Mouse (Mus musculus) forebrain, embryonic 14.5 days (tissue): ENCODE measurements at regions not wholly inside any gene's neighbourhood (a gene's known extent, or its start where the extent isn't known, plus 50 kb on each side); places are given as distances from the start of the nearest gene placed in this dataset.

Experiments
- ATAC-seq: fragments of 200-750 bp; cut with Nextera tagmentation; 2 replicates; pipeline ENCODE4 v1.8.0; 2017; ENCODE audit warnings: mild to moderate bottlenecking, moderate library complexity
- DNase-seq: peaks from one replicate; pipeline ENCODE4 v3.0.0-alpha.2; 2015; ENCODE audit warnings: low spot score
- H3K27ac ChIP-seq: fragments of 300-500 bp; sonication (generic); 2 replicates; pipeline ENCODE4 v1.5.1; 2014; ENCODE audit warnings: low read depth, mild to moderate bottlenecking, control low read depth, low read length, moderate library complexity
- H3K27me3 ChIP-seq: fragments of 300-500 bp; sonication (generic); replicated peaks from 2 replicates; pipeline ENCODE4 v1.6.1; 2014; ENCODE audit warnings: low read length, control low read depth, mixed read lengths; ENCODE audit not compliant: control insufficient read depth, insufficient read depth
- H3K36me3 ChIP-seq: fragments of 300-500 bp; sonication (generic); 2 replicates; pipeline ENCODE4 v1.6.1; 2014; ENCODE audit warnings: low read length, control low read depth; ENCODE audit not compliant: control insufficient read depth, insufficient read depth
- H3K4me1 ChIP-seq: fragments of 300-500 bp; sonication (generic); 2 replicates; pipeline ENCODE4 v1.6.1; 2014; ENCODE audit warnings: antibody characterized with exemption, low read length, control low read depth; ENCODE audit not compliant: control insufficient read depth, insufficient read depth
- H3K4me2 ChIP-seq: fragments of 300-500 bp; sonication (generic); 2 replicates; pipeline ENCODE4 v1.6.1; 2014; ENCODE audit warnings: mild to moderate bottlenecking, control low read depth, low read length
- H3K4me3 ChIP-seq: fragments of 300-500 bp; sonication (generic); 2 replicates; pipeline ENCODE4 v1.5.1; 2014; ENCODE audit warnings: low read depth, low read length, control low read depth
- H3K9ac ChIP-seq: fragments of 300-500 bp; sonication (generic); 2 replicates; pipeline ENCODE4 v1.6.1; 2014; ENCODE audit warnings: mild to moderate bottlenecking, low read length, control low read depth, moderate library complexity
- H3K9me3 ChIP-seq: fragments of 300-500 bp; sonication (generic); replicated peaks from 2 replicates; pipeline ENCODE4 v1.6.1; 2016; ENCODE audit warnings: low read length, control low read depth, mixed read lengths; ENCODE audit not compliant: control insufficient read depth
- WGBS: fragments of 180-500 bp; shearing (Covaris S2); extraction: QIAGEN DNeasy Blood & Tissue Kit; methylation state at CpG from one replicate; pipeline ENCODE4 v1.1.7; 2014; 5-methylcytosine and 5-hydroxymethylcytosine counted together

DNA sequence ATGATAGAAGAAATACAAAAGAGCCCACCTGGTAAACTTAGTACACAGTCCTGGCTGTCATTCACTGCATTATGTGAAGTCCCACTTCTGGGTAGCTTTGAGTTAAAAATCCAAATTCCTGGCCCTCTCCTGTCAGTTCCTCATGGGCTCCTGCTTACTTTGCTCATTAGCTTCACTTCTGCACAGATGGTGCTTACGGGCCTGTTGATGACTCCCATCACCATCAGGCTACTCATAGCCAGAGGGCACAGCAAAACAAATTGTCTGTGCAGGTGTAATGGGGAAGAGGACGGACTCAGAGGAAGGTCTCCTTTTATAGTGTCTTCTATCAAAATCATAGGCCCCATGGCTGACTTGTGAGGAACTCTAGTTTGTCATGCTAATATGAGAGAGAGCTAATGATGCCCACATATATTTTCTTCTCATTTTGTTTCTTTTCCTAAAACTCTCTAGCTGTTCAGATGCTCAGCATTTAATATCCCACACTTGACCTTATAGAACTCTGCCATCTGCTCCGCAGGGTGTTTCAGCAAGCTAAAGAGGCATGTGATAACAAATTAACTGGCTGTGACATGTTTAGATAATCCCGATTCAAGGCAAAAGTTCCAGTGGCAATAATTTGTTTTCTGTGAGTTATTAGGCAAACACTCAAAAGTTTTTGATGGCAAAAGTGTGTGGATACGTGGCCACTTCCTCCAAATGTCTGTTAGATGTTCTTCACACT, 536.5 kb upstream of the Slit2 start:
- Histone ChIP-seq H3K9me3 (no peaks in the 10 kb centered on the region), H3K4me2 (no peak overlapping the region), H3K4me1 (no peaks in the 10 kb centered on the region), H3K27ac (no peak overlapping the region), H3K9ac (no peak overlapping the region), H3K27me3 (no peaks in the 10 kb centered on the region), H3K36me3 (no peaks in the 10 kb centered on the region), H3K4me3 (no peak overlapping the region)
- peak; percentile 20 for DNase-seq
- ATAC-seq = peak; percentile 72
- 61% methylated on average over 5 of the region's 5 CpGs for WGBS

GRCm38 (mm10) chr5:47464848-47465247, 518.1 kb upstream of the Slit2 start:
- Histone ChIP-seq H3K4me1 (no peaks in the 10 kb centered on the region), H3K9ac (no peak overlapping the region), H3K27me3 (no peaks in the 10 kb centered on the region), H3K4me2 (no peak overlapping the region), H3K9me3 (no peaks in the 10 kb centered on the region), H3K27ac (no peak overlapping the region), H3K4me3 (no peak overlapping the region), H3K36me3 (no peaks in the 10 kb centered on the region)
- ATAC-seq = no peak
- 93% methylated on average over 4 of the region's 4 CpGs for WGBS
- no peak for DNase-seq

- DNase-seq (no peak), ATAC-seq (no peak)
- no peak overlapping the region for H3K9ac ChIP-seq
- no peaks in the 10 kb centered on the region for H3K27me3 ChIP-seq
- H3K4me2 ChIP-seq = no peak overlapping the region
- H3K9me3 ChIP-seq = no peaks in the 10 kb centered on the region
- H3K4me3 ChIP-seq = no peak overlapping the region
- WGBS = 82% methylated on average over 5 of the region's 5 CpGs
- H3K27ac ChIP-seq = no peak overlapping the region
- no peaks in the 10 kb centered on the region for H3K36me3 ChIP-seq
- H3K4me1 ChIP-seq = no peaks in the 10 kb centered on the region
These were observed 513.5 kb upstream of the Slit2 start for GRCm38 (mm10) chr5:47469394-47469793.

- DNase-seq (no peak), ATAC-seq (no peak)
- Histone ChIP-seq H3K4me2 (no peak overlapping the region), H3K27ac (no peak overlapping the region), H3K9me3 (no peaks in the 10 kb centered on the region), H3K4me3 (no peak overlapping the region), H3K36me3 (no peaks in the 10 kb centered on the region), H3K4me1 (no peaks in the 10 kb centered on the region), H3K9ac (no peak overlapping the region), H3K27me3 (no peaks in the 10 kb centered on the region)
- 62% methylated on average over 7 of the region's 7 CpGs for WGBS
These were observed 510.7 kb upstream of the Slit2 start for GRCm38 (mm10) chr5:47472027-47472825.

DNA sequence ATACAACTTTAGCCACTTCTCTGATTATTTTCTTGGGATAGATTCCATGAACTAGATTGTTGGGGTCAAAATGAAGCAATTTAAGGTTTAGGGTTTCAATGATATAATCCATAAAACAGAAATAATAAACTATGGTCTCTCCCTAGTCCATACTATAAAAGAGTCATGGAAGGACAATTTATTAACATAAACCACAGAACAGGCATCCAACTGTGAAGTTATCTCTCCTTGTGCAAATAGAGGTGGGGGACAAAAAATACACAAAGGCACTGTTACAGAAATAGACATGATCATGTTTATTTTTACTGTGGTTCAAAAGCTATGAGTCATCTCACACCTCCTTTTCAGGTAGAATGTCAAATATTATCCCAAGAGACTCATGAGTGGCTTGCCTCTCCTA, 503.0 kb upstream of the Slit2 start:
- Histone ChIP-seq H3K27me3 (no peaks in the 10 kb centered on the region), H3K36me3 (no peaks in the 10 kb centered on the region), H3K4me2 (no peak overlapping the region), H3K9me3 (no peaks in the 10 kb centered on the region), H3K4me1 (no peaks in the 10 kb centered on the region), H3K4me3 (no peak overlapping the region), H3K9ac (no peak overlapping the region), H3K27ac (no peak overlapping the region)
- DNase-seq = no peak
- no peak for ATAC-seq

DNA sequence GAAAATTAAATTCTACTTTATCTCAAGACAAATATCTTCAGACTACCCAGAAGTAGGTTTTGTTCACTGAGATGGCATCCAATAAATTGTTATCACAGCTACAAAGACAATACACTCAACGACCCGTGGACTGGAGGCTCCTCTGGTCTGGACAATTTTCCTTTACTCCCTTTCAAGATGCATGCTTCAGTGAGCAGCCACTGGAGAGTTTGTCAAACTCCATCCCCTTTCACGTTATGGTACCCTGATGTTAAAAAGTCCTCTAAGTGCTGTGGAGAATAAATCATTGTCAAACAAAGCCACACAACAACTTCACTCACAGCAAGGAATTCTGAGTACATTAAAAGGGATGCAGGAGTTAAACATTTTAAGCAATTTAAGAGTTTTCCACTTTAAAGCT, 486.7 kb upstream of the Slit2 start:
- Histone ChIP-seq H3K4me2 (no peak overlapping the region), H3K27ac (no peak overlapping the region), H3K36me3 (no peaks in the 10 kb centered on the region), H3K9ac (no peak overlapping the region), H3K4me3 (no peak overlapping the region), H3K9me3 (no peaks in the 10 kb centered on the region), H3K4me1 (no peaks in the 10 kb centered on the region), H3K27me3 (no peaks in the 10 kb centered on the region)
- 15% methylated on average over 3 of the region's 3 CpGs for WGBS
- ATAC-seq (no peak), DNase-seq (no peak)

DNA sequence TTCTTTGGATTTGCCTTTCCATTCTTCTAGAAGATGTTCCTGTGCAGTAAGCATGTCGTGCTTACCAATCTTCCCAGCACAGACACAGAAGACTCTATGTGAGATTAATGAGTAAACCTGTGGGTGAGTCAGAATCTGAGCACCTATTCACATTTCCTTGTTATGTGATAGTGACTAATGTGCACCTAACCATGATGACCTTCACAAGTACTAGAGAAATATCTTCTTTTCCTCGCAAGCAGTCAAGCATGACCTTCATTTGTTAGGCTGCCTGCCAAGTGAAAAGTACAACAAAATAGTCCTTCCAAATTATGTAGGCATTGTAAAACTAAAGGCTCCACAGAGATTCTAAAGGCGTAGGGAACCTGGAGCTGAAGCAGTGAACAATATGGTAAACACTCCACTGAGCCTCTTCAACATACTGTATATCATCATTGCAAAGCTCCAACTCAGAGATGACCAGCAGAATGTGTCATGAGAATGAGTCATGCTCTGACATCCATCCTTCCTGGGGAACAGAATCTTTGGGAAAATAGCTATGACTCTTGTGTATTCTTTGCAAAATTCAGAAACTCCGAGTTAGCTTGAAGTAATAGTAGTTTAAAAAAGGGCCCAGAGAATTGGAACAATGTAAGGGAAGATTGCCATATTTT, 480.0 kb upstream of the Slit2 start:
- no peaks in the 10 kb centered on the region for H3K27me3 ChIP-seq
- 73% methylated on average over 4 of the region's 4 CpGs for WGBS

GRCm38 (mm10) chr5:47508689-47509301, 474.1 kb upstream of the Slit2 start:
- 90% methylated on average over 4 of the region's 4 CpGs for WGBS
- no peak for DNase-seq
- no peak for ATAC-seq

More for the DNA sequence above, 480.0 kb upstream of the Slit2 start:
- Histone ChIP-seq H3K9ac (no peak overlapping the region), H3K4me3 (no peak overlapping the region), H3K4me1 (no peaks in the 10 kb centered on the region), H3K27ac (no peak overlapping the region), H3K36me3 (no peaks in the 10 kb centered on the region), H3K9me3 (no peaks in the 10 kb centered on the region), H3K4me2 (no peak overlapping the region)
- DNase-seq (no peak), ATAC-seq (no peak)

More at GRCm38 (mm10) chr5:47508689-47509301, 474.1 kb upstream of the Slit2 start:
- Histone ChIP-seq H3K36me3 (no peaks in the 10 kb centered on the region), H3K9ac (no peak overlapping the region), H3K4me1 (no peaks in the 10 kb centered on the region), H3K27ac (no peak overlapping the region), H3K4me3 (no peak overlapping the region), H3K27me3 (no peaks in the 10 kb centered on the region), H3K4me2 (no peak overlapping the region), H3K9me3 (no peaks in the 10 kb centered on the region)
